Mouse (Mus musculus) limb, embryonic 11.5 days (tissue): ENCODE results near the gene Gm37419. TPM values are rescaled to one million over a fixed set of nuclear protein-coding genes. Genes with fewer than 3 reads are reported as not detected.
A peak's percentile ranks its signal among the peaks of the same experiment; 100 is the strongest.

Source experiments
- ATAC-seq: fragments of 200-750 bp; cut with Nextera tagmentation; 2 replicates; pipeline ENCODE4 v1.8.0; 2017; ENCODE audit warnings: low read depth; ENCODE audit not compliant: insufficient number of reproducible peaks, low FRiP score, low TSS enrichment
- DNase-seq: peaks from one replicate; pipeline ENCODE4 v3.0.0-alpha.2; 2015; ENCODE audit warnings: low spot score
- H3K27ac ChIP-seq: fragments of 300-500 bp; sonication (generic); replicated peaks from 2 replicates; pipeline ENCODE4 v1.5.1; 2014; ENCODE audit warnings: low read depth, mild to moderate bottlenecking, low read length
- H3K27me3 ChIP-seq: fragments of 300-500 bp; sonication (generic); 2 replicates; pipeline ENCODE4 v1.6.1; 2014; ENCODE audit warnings: mild to moderate bottlenecking, low read length, mixed read lengths; ENCODE audit not compliant: control insufficient read depth, insufficient read depth
- H3K36me3 ChIP-seq: fragments of 300-500 bp; sonication (generic); 2 replicates; pipeline ENCODE4 v1.6.1; 2014; ENCODE audit warnings: mild to moderate bottlenecking, low read length, moderate library complexity, mixed read lengths; ENCODE audit not compliant: control insufficient read depth, insufficient read depth
- H3K4me1 ChIP-seq: fragments of 300-500 bp; sonication (generic); 2 replicates; pipeline ENCODE4 v1.6.1; 2014; ENCODE audit warnings: low read length, mixed read lengths; ENCODE audit not compliant: control insufficient read depth, insufficient read depth
- H3K4me2 ChIP-seq: fragments of 300-500 bp; sonication (generic); 2 replicates; pipeline ENCODE4 v1.6.1; 2014; ENCODE audit warnings: low read depth, mild to moderate bottlenecking, moderate library complexity; ENCODE audit not compliant: severe bottlenecking
- H3K4me3 ChIP-seq: fragments of 300-500 bp; sonication (generic); 2 replicates; pipeline ENCODE4 v1.5.1; 2014; ENCODE audit warnings: low read depth, low read length
- H3K9ac ChIP-seq: fragments of 300-500 bp; sonication (generic); 2 replicates; pipeline ENCODE4 v1.6.1; 2014; ENCODE audit warnings: mild to moderate bottlenecking, low read length
- H3K9me3 ChIP-seq: fragments of 300-500 bp; sonication (generic); 2 replicates; pipeline ENCODE4 v1.6.1; 2016; ENCODE audit warnings: low read length; ENCODE audit not compliant: control insufficient read depth
- WGBS: fragments of 180-500 bp; shearing (Covaris S2); extraction: QIAGEN DNeasy Blood & Tissue Kit; methylation state at CpG from one replicate; pipeline ENCODE4 v1.1.7; 2014; 5-methylcytosine and 5-hydroxymethylcytosine counted together
- polyA plus RNA-seq: library from polyadenylated mRNA; unstranded; fragments of >200 nt; fragmentation: Nextera tagmentation; extraction: Ambion mirVana; gene quantifications from 2 replicates; pipeline ENCODE4 v1.2.1, GENCODE M21; 2014

Gene Gm37419
- not detected in 2 replicates for polyA plus RNA-seq

DNA sequence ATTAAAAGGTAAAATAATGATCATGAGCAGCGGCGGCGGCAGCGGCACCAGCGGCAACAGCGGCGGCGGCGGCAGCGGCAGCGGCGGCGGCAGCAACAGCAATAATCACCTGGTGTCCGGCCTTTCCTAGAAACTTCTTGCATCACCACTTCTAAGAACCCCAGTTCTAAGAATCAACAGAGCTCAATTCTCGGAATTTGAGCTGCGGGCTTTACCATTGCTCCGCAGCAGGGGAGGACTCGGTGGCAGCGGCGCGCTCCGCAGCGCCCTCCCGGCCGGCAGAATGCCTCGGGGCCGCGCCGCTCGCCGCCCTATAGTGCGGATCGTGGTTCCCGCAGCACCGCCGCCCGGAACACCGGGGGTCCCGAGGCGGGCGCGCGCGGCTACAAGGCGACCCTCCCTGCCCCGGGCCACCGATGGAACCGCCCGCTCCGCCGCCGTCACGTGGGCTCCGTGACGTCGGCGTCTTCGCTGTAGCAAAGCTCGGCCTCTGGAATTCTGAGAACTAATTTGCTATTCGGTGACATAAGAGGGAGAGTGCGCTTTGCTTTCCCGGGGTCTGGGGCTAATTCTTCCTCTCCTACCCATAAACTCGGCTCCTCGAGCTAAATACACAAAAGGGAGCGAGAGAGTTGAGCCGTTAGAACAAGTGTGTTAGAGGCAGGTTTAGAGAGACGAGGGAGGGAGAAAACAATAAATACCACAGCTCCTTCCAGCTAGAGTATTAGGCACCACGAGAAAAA, at the start of gene Gm37419, which contains the start of gene Bcl6:
Gm37419 (plus strand) TSS at position 17 of the 743 bp plus-strand sequence.
Bcl6 (minus strand) TSS at position 387 of the 743 bp plus-strand sequence.
- WGBS = under 1% methylated on average over 68 of the region's 68 CpGs
- H3K4me1 ChIP-seq = peaks cover 19% of the 10 kb centered on the region; the same call in 1 of the 2 replicates
- H3K9me3 ChIP-seq = no peaks in the 10 kb centered on the region
- H3K9ac ChIP-seq = peak within 1 kb of the TSS; percentile 86
- DNase-seq = peak; percentile 87
- H3K27me3 ChIP-seq = peaks cover 10% of the 10 kb centered on the region; the same call in 1 of the 2 replicates
- H3K27ac ChIP-seq = peak within 1 kb of the TSS; percentile 99
- H3K4me2 ChIP-seq = peak within 1 kb of the TSS; percentile 87
- H3K36me3 ChIP-seq = no peaks in the 10 kb centered on the region
- H3K4me3 ChIP-seq = peak within 1 kb of the TSS; percentile 59
- ATAC-seq = peak; percentile 71

- no peaks in the 10 kb centered on the region for H3K9me3 ChIP-seq
- DNase-seq (no peak), ATAC-seq (no peak)
- H3K4me3 ChIP-seq = no peak overlapping the region
- no peak overlapping the region for H3K4me2 ChIP-seq
- no peaks in the 10 kb centered on the region for H3K36me3 ChIP-seq
- H3K27me3 ChIP-seq = no peaks in the 10 kb centered on the region
- no peak overlapping the region for H3K9ac ChIP-seq
- WGBS = 79% methylated on average over 3 of the region's 3 CpGs
- H3K4me1 ChIP-seq = no peaks in the 10 kb centered on the region
- H3K27ac ChIP-seq = no peak overlapping the region
Measured at GRCm38 (mm10) chr16:23944801-23945200, 43.5 kb upstream of the Gm37419 start.

DNA sequence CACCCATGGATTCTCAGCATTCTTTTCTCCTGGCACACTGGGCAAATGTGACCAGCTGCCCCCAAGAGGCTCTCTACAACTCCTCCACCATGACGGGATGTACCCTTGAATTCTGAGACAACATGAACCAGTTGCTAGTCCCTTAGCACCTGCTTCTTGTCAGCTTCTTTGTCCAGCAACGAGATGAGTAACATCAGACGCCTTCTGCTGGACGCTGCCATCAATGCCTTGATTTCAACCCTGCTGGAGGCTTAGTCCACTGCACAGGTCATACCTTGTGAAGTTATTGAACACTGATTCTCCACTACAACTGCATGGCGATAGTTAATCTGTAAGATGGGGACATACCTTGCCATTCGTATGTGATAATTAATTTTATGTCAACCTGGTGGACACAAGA, 40.6 kb upstream of the Gm37419 start:
- Histone ChIP-seq H3K4me2 (no peak overlapping the region), H3K27ac (no peak overlapping the region), H3K4me1 (no peaks in the 10 kb centered on the region), H3K36me3 (no peaks in the 10 kb centered on the region), H3K9me3 (no peaks in the 10 kb centered on the region), H3K9ac (no peak overlapping the region), H3K27me3 (no peaks in the 10 kb centered on the region), H3K4me3 (no peak overlapping the region)
- no peak for DNase-seq
- ATAC-seq = no peak
- 88% methylated on average over 6 of the region's 6 CpGs for WGBS

DNA sequence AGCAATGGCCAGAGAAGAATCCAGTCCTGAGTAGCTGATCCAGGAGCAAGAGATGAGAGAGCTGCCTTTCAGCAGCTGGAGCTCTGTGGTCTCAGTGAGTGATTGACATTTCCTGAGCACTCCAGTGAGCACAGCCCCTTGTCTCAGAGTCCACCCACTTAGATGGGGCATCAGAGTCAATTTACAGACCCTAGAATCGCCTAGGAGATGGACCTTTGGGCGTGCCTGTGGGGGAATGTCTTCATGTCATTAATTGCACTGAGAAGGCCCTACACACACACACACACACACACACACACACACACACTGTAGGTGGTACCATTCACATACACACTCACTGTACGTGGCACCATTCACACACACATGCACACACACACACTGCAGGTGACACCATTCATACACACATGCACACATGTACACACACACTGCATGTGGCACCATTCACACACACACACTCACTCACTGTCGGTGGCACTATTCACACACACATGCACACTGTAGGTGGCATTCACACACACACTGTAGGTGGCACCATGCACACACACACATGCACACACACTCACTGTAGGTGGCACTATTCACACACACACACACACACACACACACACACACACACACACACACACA, 36.1 kb upstream of the Gm37419 start:
- Histone ChIP-seq H3K4me1 (no peaks in the 10 kb centered on the region), H3K9ac (no peak overlapping the region), H3K4me2 (no peak overlapping the region), H3K27ac (no peak overlapping the region), H3K27me3 (no peaks in the 10 kb centered on the region), H3K36me3 (no peaks in the 10 kb centered on the region), H3K9me3 (no peaks in the 10 kb centered on the region), H3K4me3 (no peak overlapping the region)
- WGBS = 83% methylated on average over 4 of the region's 4 CpGs
- no peak for ATAC-seq
- no peak for DNase-seq

GRCm38 (mm10) chr16:23953189-23953958, 34.9 kb upstream of the Gm37419 start:
- H3K4me2 ChIP-seq = no peak overlapping the region
- no peak for ATAC-seq
- no peak overlapping the region for H3K27ac ChIP-seq

GRCm38 (mm10) chr16:23953959-23954260, 34.4 kb upstream of the Gm37419 start:
- no peaks in the 10 kb centered on the region for H3K27me3 ChIP-seq
- no peak overlapping the region for H3K4me3 ChIP-seq
- no peak overlapping the region for H3K4me2 ChIP-seq
- H3K9ac ChIP-seq = no peak overlapping the region
- WGBS = 3% methylated on average over 1 of the region's 1 CpGs
- H3K36me3 ChIP-seq = no peaks in the 10 kb centered on the region
- DNase-seq = no peak
- H3K9me3 ChIP-seq = no peaks in the 10 kb centered on the region
- H3K4me1 ChIP-seq = no peaks in the 10 kb centered on the region
- no peak for ATAC-seq
- no peak overlapping the region for H3K27ac ChIP-seq

More at GRCm38 (mm10) chr16:23953189-23953958, 34.9 kb upstream of the Gm37419 start:
- H3K9me3 ChIP-seq = no peaks in the 10 kb centered on the region
- H3K4me1 ChIP-seq = no peaks in the 10 kb centered on the region
- no peaks in the 10 kb centered on the region for H3K36me3 ChIP-seq
- H3K9ac ChIP-seq = no peak overlapping the region
- H3K27me3 ChIP-seq = no peaks in the 10 kb centered on the region
- H3K4me3 ChIP-seq = no peak overlapping the region
- WGBS = 55% methylated on average over 11 of the region's 11 CpGs
- DNase-seq = peak; percentile 79

DNA sequence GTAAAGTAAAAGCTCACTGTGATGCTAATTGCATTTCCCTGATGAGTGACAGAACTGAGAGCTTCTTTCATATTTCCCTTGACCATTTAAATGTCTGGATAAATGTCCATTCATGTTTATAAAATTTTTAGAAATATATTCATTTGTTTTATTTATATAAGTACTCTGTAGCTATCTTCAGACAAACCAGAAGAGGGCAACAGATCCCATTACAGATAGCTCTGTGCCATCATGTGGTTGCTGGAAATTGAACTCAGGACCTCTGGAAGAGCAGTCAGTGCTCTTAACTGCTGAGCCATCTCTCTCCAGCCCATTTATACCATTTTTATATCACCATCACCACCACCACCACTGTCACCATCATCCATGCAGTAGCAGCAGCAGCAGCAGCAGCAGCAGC, 29.3 kb upstream of the Gm37419 start:
- no peak for DNase-seq
- Histone ChIP-seq H3K27ac (no peak overlapping the region), H3K4me1 (no peaks in the 10 kb centered on the region)

GRCm38 (mm10) chr16:23962401-23962800, 25.9 kb upstream of the Gm37419 start:
- Histone ChIP-seq H3K9me3 (no peaks in the 10 kb centered on the region), H3K4me2 (no peak overlapping the region), H3K4me1 (no peaks in the 10 kb centered on the region), H3K27me3 (no peaks in the 10 kb centered on the region), H3K36me3 (no peaks in the 10 kb centered on the region), H3K4me3 (no peak overlapping the region), H3K27ac (no peak overlapping the region), H3K9ac (no peak overlapping the region)
- DNase-seq (no peak), ATAC-seq (no peak)
- 85% methylated on average over 2 of the region's 2 CpGs for WGBS

More for the DNA sequence above, 29.3 kb upstream of the Gm37419 start:
- H3K4me3 ChIP-seq = no peak overlapping the region
- H3K9me3 ChIP-seq = no peaks in the 10 kb centered on the region
- ATAC-seq = no peak
- no peaks in the 10 kb centered on the region for H3K36me3 ChIP-seq
- no peak overlapping the region for H3K9ac ChIP-seq
- H3K4me2 ChIP-seq = no peak overlapping the region
- no peaks in the 10 kb centered on the region for H3K27me3 ChIP-seq
